Mouse (Mus musculus) midbrain, embryonic 10.5 days (tissue): ENCODE measurements around the gene Tmem255b. TPM values are rescaled to one million over a fixed set of nuclear protein-coding genes. Genes with fewer than 3 reads are reported as not detected.

Experiments used
- DNase-seq: peaks from one replicate; pipeline ENCODE4 v3.0.0-alpha.2; 2017; ENCODE audit warnings: low spot score
- H3K27ac ChIP-seq: fragments of 300-500 bp; sonication (generic); replicated peaks from 2 replicates; pipeline ENCODE4 v1.5.1; 2016; ENCODE audit warnings: mild to moderate bottlenecking
- H3K27me3 ChIP-seq: fragments of 300-500 bp; sonication (generic); 2 replicates; pipeline ENCODE4 v1.6.1; 2016; ENCODE audit warnings: low read depth, mild to moderate bottlenecking; ENCODE audit not compliant: poor library complexity, severe bottlenecking
- H3K36me3 ChIP-seq: fragments of 300-500 bp; sonication (generic); 2 replicates; pipeline ENCODE4 v1.6.1; 2016; ENCODE audit warnings: mild to moderate bottlenecking, moderate library complexity
- H3K4me1 ChIP-seq: fragments of 300-500 bp; sonication (generic); 2 replicates; pipeline ENCODE4 v1.6.1; 2016
- H3K4me3 ChIP-seq: fragments of 300-500 bp; sonication (generic); 2 replicates; pipeline ENCODE4 v1.5.1; 2016; ENCODE audit warnings: mild to moderate bottlenecking, moderate library complexity
- H3K9me3 ChIP-seq: fragments of 300-500 bp; sonication (generic); replicated peaks from 2 replicates; pipeline ENCODE4 v1.6.1; 2016; ENCODE audit warnings: mild to moderate bottlenecking
- WGBS: fragments of 180-500 bp; shearing (Covaris S2); methylation state at CpG from one replicate; pipeline ENCODE4 v1.1.7; 2016; 5-methylcytosine and 5-hydroxymethylcytosine counted together
- polyA plus RNA-seq: library from polyadenylated mRNA; unstranded; fragments of >200 nt; fragmentation: Nextera tagmentation; extraction: Ambion mirVana; gene quantifications from 2 replicates; pipeline ENCODE4 v1.2.1, GENCODE M21; 2016

Gene Tmem255b
- polyA plus RNA-seq, 1 experiment from 2014 or later = 0.10 TPM

- Histone ChIP-seq H3K27me3 (no peaks in the 10 kb centered on the region), H3K4me3 (no peak overlapping the region), H3K9me3 (no peaks in the 10 kb centered on the region), H3K36me3 (no peaks in the 10 kb centered on the region), H3K4me1 (no peaks in the 10 kb centered on the region), H3K27ac (no peak overlapping the region)
- 80% methylated on average over 2 of the region's 2 CpGs for WGBS
- no peak for DNase-seq
These were observed 15.8 kb upstream of the Tmem255b start for GRCm38 (mm10) chr8:13419111-13419639.

DNA sequence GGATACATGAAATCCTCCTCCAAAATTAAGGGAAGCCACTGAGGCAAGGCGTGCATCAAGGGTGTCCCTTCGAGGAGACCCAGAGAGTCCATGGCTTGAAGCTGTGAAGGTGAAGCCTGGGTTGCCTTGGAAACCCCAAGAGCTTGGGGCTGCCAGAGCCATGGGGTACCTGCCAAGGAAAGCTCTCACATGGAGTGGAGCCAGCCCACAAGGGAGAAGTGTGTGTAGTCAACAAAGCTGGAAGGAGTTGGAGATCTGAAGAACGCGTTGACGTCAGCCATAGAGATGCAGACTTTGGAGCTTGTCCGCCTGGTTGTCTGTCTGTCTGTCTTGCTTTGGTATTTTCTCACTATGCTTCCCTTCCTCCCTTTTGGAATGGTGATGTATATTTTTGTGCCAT, 14.0 kb upstream of the Tmem255b start:
- H3K4me3 ChIP-seq = no peak overlapping the region
- H3K4me1 ChIP-seq = no peaks in the 10 kb centered on the region
- no peaks in the 10 kb centered on the region for H3K9me3 ChIP-seq
- WGBS = 93% methylated on average over 6 of the region's 6 CpGs
- H3K36me3 ChIP-seq = no peaks in the 10 kb centered on the region
- DNase-seq = no peak
- no peak overlapping the region for H3K27ac ChIP-seq
- no peaks in the 10 kb centered on the region for H3K27me3 ChIP-seq

DNA sequence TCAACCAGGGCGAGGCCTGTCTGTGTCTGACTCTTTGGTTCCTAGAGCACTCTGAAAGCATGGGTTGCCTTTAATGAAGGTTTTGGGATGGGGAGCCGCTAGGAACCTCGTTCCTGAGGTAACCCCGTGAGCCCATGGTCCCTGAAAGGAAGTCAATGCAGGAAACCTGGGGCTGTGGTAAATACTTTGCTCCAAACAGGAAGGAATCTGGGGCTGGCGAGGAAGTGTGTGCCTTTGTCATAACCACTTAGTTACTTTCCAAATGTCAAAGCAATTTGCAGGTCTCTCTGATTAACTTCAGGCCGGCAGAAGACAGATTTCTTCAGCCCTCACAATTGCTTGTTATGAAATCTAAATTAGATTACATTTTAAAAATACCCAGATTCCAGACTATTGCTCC, 7.6 kb upstream of the Tmem255b start:
- DNase-seq = no peak

GRCm38 (mm10) chr8:13428156-13428555, 6.8 kb upstream of the Tmem255b start:
- 87% methylated on average over 9 of the region's 9 CpGs for WGBS
- H3K27me3 ChIP-seq = no peaks in the 10 kb centered on the region
- H3K27ac ChIP-seq = no peak overlapping the region
- H3K4me1 ChIP-seq = no peaks in the 10 kb centered on the region
- H3K9me3 ChIP-seq = no peaks in the 10 kb centered on the region
- no peaks in the 10 kb centered on the region for H3K36me3 ChIP-seq
- no peak for DNase-seq
- no peak overlapping the region for H3K4me3 ChIP-seq

More for the DNA sequence above, 7.6 kb upstream of the Tmem255b start:
- no peaks in the 10 kb centered on the region for H3K36me3 ChIP-seq
- no peaks in the 10 kb centered on the region for H3K9me3 ChIP-seq
- WGBS = 81% methylated on average over 6 of the region's 6 CpGs
- H3K4me1 ChIP-seq = no peaks in the 10 kb centered on the region
- H3K4me3 ChIP-seq = no peak overlapping the region
- H3K27me3 ChIP-seq = no peaks in the 10 kb centered on the region
- no peak overlapping the region for H3K27ac ChIP-seq

DNA sequence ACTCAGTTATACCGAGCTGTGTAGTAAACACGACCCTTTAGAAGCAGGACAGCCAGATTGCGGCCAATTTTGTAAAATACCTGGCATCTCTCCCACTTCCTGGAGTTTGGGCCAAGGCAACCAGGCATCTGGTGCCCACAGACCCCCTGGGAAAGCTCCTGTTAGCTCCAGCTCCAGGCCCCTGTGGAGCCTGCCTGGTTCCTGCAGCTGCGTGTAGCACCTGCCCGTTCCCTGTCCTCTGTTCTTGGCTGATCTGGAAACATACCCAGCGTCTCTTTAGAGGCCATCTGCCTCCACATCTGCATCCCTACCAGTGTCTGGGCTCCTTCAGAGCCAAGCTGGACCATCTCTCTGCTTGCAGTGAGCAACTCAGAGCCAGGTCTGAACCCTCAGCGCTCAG, 4.6 kb upstream of the Tmem255b start:
- Histone ChIP-seq H3K27me3 (peaks cover 15% of the 10 kb centered on the region), H3K9me3 (no peaks in the 10 kb centered on the region), H3K4me1 (peaks cover 6% of the 10 kb centered on the region), H3K27ac (no peak overlapping the region), H3K36me3 (no peaks in the 10 kb centered on the region), H3K4me3 (no peak overlapping the region)
- DNase-seq = no peak
- 88% methylated on average over 7 of the region's 7 CpGs for WGBS

DNA sequence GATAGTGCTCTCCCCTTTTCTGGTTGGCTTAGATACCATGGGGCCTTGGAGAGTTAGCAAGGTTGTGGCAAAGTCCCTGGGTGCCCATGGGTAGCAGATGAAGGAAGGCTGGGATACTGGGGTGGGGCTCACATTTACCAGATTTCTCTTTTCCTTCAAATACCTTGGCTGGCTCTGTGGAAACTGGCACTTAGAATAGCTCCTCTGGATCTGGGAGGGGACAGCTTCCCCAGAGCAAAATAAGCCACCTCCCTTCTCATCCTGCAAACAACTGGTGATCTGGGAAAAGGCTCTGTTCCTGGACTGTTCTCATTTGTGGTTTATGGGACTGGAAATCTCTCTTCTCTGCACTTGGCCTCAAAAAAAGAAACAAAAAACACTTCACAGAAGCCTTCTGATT, 4.1 kb upstream of the Tmem255b start:
- Histone ChIP-seq H3K36me3 (no peaks in the 10 kb centered on the region), H3K4me3 (no peak overlapping the region)

GRCm38 (mm10) chr8:13433130-13433529, 1.9 kb upstream of the Tmem255b start:
- no peak for DNase-seq
- Histone ChIP-seq H3K4me1 (peaks cover 17% of the 10 kb centered on the region), H3K27me3 (peaks cover 33% of the 10 kb centered on the region), H3K4me3 (no peak overlapping the region), H3K36me3 (no peaks in the 10 kb centered on the region), H3K27ac (no peak overlapping the region), H3K9me3 (no peaks in the 10 kb centered on the region)
- 86% methylated on average over 5 of the region's 5 CpGs for WGBS

More for the DNA sequence above, 4.1 kb upstream of the Tmem255b start:
- peaks cover 11% of the 10 kb centered on the region for H3K4me1 ChIP-seq
- H3K9me3 ChIP-seq = no peaks in the 10 kb centered on the region
- peaks cover 19% of the 10 kb centered on the region for H3K27me3 ChIP-seq
- no peak for DNase-seq
- no peak overlapping the region for H3K27ac ChIP-seq

DNA sequence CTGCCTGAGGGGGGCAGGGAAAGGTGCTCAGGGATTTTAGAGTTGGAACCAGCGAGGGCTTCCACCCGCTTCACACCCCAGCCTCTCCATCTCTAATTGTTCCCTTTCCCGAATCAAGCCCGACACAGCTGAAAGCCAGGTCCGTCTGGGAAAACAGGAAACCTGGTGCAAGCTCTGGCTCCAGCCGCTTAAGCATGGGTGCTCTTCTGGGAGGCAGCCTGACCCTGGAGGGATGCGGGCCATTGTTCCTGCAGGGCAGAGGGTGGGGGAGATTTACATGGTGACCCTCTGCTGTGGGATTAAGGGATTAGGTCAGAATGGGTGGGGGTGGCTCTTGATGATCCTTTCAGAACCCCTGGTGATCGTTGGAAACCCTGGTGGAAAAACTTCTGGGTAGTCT, 1.1 kb downstream of the Tmem255b start:
- Histone ChIP-seq H3K36me3 (no peaks in the 10 kb centered on the region), H3K27me3 (peaks cover 33% of the 10 kb centered on the region), H3K4me1 (peaks cover 17% of the 10 kb centered on the region), H3K4me3 (no peak overlapping the region), H3K27ac (no peak overlapping the region), H3K9me3 (no peaks in the 10 kb centered on the region)
- 3% methylated on average over 8 of the region's 8 CpGs for WGBS
- no peak for DNase-seq

DNA sequence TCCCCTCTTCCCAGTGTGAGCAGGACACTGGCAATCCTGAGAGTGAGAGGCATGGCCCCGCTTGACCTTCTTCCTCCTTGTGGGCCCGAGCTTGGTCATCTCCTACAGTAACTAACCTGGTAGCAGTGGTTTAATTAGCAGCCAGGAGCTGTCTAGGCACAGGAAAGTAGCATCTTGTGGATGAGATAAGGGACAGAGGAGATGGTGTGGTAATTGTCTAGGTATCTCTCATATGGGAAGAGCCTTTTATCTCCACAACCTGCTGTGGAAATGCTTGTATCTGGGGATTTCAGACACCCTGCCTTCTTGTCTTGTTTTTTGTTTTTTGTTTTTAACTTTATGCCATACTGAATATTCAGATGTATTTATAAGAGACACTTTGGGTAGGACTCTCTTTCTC, 2.5 kb downstream of the Tmem255b start:
- no peaks in the 10 kb centered on the region for H3K9me3 ChIP-seq
- no peak for DNase-seq
- no peaks in the 10 kb centered on the region for H3K36me3 ChIP-seq
- WGBS = 89% methylated on average over 2 of the region's 2 CpGs
- H3K4me1 ChIP-seq = peaks cover 17% of the 10 kb centered on the region
- H3K27ac ChIP-seq = no peak overlapping the region
- H3K4me3 ChIP-seq = no peak overlapping the region
- H3K27me3 ChIP-seq = peaks cover 33% of the 10 kb centered on the region

- Histone ChIP-seq H3K36me3 (no peaks in the 10 kb centered on the region), H3K27me3 (peaks cover under 1% of the 10 kb centered on the region; the same call in 1 of the 2 replicates), H3K9me3 (no peaks in the 10 kb centered on the region), H3K27ac (no peak overlapping the region), H3K4me1 (no peaks in the 10 kb centered on the region), H3K4me3 (no peak overlapping the region)
- WGBS = 96% methylated on average over 2 of the region's 2 CpGs
- no peak for DNase-seq
These were observed 7.2 kb downstream of the Tmem255b start for GRCm38 (mm10) chr8:13442152-13442551.

DNA sequence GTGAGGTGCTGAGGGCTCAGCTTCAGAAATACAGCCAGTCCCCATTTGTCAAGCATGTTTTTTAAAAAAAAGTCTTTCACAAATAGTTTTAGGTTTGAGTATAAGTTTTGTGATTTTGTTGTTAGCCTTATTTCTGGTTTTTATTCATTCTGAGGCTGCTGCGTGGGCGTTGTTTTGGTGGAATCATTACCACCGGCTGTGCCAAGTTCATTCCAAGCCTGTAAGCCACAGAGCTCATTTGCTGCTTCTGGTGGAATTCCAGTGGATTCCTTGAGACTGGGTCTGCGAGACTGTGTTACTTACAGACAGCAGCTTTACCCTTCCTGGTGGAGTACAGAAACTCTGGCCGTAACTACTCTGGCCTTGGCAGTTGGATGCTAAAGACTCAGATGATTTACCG, 11.5 kb downstream of the Tmem255b start:
- H3K4me3 ChIP-seq = no peak overlapping the region
- no peaks in the 10 kb centered on the region for H3K36me3 ChIP-seq
- H3K27ac ChIP-seq = no peak overlapping the region
- 92% methylated on average over 6 of the region's 6 CpGs for WGBS
- no peaks in the 10 kb centered on the region for H3K27me3 ChIP-seq
- H3K9me3 ChIP-seq = no peaks in the 10 kb centered on the region
- no peaks in the 10 kb centered on the region for H3K4me1 ChIP-seq
- no peak for DNase-seq

GRCm38 (mm10) chr8:13448145-13448544, 13.2 kb downstream of the Tmem255b start:
- DNase-seq = peak; percentile 28
- WGBS = 58% methylated on average over 4 of the region's 4 CpGs
- no peaks in the 10 kb centered on the region for H3K9me3 ChIP-seq
- no peaks in the 10 kb centered on the region for H3K27me3 ChIP-seq
- no peaks in the 10 kb centered on the region for H3K36me3 ChIP-seq
- H3K4me3 ChIP-seq = no peak overlapping the region
- no peak overlapping the region for H3K27ac ChIP-seq
- no peaks in the 10 kb centered on the region for H3K4me1 ChIP-seq

DNA sequence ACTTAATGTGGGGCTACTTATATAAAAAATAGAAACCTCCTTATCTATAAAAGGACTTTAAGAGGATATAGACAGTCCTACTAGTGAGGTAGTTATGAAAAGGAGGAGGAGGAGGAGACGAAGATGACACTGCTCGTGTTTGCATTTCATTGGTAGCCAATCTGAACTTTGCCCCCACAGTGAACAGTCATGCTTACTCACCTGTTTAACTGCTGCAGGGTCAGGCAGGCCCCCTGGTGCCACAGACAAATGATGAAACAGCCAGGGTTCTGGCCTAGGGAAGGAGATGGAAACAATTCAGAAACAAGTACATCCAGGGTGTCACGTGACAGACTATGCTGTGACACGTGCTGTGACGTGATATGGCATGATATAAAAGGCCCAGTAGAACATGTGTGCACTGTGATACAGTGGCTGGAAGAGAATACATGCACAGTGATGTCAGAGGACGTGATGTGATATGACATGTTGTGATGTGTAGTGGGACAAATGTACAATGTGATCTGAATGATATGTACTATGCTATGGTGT, 16.8 kb downstream of the Tmem255b start:
- Histone ChIP-seq H3K36me3 (no peaks in the 10 kb centered on the region), H3K9me3 (no peaks in the 10 kb centered on the region), H3K27ac (no peak overlapping the region), H3K4me1 (peaks cover 4% of the 10 kb centered on the region; the same call in 1 of the 2 replicates), H3K27me3 (no peaks in the 10 kb centered on the region), H3K4me3 (no peak overlapping the region)
- WGBS = 83% methylated on average over 6 of the region's 6 CpGs
- DNase-seq = no peak
